Mouse (Mus musculus): ENCODE data around the gene Chd8.

DNA sequence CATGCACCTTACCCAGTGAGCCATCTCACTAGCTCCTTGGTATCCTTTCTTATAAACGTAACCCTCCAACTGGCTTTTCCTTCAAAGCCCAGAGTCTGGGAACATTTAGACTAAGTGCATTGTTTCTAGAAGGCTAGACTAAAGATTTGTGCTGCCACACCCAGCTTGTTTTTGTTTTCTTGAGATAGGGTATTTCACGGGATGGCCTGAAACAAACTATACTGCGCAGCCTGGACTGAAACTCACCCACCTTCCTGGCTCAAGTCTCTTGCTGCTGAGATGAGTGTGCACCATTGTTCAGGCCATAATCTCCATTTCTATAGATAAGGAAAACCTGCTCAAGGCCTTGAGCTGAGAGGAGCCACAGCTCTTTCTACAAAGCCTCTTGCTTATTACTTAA lies 26.6 kb upstream of the Chd8 start:
- no peak for TF ChIP-seq CTCF (IDR thresholded peaks at IDR 0.05; ENCODE audit: low read depth)
- TF ChIP-seq EP300 (IDR thresholded peaks at IDR 0.05; ENCODE audit: low read depth) = no peak

Measured in liver, postnatal 0 days (tissue).